Mouse (Mus musculus): Measurements from ENCODE around the gene Ypel2.

GRCm38 (mm10) chr11:86924629-86925028 is 68.9 kb downstream of the Ypel2 start:
- TF ChIP-seq POLR2A (IDR thresholded peaks at IDR 0.05; ENCODE audit: low read depth, low read length) = no peak
- no peak for TF ChIP-seq CTCF (IDR thresholded peaks at IDR 0.05; ENCODE audit: extremely low read depth, insufficient read depth, insufficient read length, insufficient replicate concordance)
